Mouse (Mus musculus): Measurements from ENCODE around the gene Kcna6.

Gene Kcna6

DNA sequence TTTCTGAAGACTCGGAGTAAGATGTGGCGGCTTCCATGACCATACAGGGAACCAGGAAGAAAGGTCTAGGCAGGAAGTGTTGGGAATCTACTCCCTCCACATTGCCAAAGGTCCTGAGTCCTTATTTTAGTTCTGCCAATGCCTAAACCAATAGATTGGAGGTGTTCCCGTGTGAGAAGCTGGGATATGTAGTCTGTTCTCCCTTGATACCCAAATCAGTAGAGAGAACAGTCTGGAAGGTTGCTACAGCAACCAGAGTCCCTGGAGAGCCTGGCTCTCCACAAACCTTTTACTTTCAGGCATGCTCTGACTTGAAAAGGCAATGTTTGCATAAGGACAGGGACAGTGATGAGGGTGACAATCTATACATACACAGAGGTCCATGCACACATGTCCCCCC, 4.7 kb downstream of the Kcna6 start:
- peak; percentile 65 for DNase-seq (ENCODE audit: low read depth, low spot score)

DNA sequence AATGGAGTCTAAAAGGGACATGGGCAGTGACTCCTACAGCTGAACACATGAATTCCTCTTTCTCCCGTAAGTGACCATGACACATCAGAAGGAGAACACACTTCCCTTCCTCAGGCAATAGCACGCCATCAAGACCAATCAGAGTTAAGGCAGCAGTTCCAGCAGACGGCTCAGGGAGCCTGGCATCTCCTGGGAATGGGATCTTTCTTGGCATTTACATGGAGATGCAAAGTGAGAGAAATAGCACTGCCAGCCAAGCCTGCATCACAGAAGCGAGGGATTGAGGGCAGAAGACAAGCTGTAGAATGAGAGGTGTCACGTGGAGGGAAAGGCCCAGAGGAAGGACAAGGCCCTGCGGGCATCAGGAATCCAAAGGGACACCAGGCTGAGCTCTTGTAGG, 7.8 kb downstream of the Kcna6 start:
- DNase-seq (ENCODE audit: low read depth, low spot score): peak; percentile 69

DNA sequence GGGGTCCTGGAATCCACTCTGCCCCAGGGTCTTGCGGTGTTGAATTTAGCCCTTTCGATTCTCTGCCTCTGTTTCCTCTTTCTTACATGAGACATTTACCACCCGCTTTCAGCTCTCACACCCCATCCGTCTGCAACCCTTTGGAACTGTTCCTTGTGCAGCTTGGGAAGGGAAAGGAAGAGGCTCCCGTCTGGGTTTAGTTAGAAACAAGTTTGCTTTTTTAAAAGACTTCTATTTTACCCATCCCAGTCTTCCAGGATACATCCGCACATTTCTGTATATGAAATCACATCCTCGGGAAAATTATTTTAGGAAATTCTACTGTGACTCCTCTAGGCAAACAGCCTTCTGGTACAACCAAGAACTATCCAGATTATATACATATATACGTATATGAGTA, 11.7 kb downstream of the Kcna6 start:
- DNase-seq (ENCODE audit: low read depth, low spot score): peak; percentile 42

DNA sequence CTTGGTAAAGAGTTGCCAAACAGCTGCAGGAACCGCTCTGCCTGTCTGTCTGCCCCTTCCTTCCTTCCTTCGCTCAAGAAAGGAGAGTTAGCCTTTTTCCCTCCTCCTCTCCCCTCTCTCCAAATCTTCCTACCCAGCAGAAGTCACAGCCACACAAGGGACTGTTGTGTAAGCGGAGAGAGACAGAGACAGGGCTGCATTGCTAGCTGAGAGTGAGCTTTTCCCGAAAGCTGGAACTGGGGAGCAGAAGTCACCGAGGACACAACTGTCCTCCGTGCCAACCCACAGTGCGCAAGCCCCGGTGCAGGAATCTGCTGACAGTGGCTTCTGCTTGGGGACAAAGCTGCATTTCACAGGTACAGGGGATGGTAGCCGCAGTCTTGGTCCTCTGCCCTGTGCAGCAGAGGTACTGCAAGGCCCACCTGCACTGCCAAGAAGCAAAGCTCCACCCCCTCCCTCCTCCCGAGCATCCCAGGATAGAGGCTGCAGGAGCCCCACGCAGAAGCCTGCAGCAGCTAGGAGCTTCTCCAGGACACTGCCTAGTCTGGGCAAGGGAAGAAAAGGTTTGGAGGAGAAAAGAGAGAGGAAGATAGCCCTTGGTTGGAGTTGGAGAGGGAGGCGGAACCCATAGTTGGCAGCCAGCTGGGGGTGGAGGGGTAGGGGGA, 21.9 kb downstream of the Kcna6 start:
- DNase-seq (ENCODE audit: low read depth, low spot score): peak; percentile 73

DNA sequence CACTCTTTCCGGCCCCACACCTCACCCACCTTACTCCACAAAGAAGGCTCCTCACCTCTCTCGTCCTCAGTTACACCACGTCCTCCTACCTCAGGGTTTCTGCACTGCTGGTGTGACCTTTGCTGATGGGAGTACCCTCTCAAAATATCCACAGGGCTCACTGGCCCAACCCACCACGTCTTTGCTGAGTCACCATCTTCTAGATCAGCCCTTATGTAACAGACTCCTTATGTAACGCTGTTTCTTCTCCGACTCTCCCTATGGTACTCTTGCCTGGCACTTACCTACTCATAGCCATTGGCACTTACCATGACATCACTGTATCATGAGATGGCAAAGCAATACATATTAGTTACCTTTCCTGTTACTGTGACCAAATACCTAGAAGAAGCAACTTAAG, 27.9 kb downstream of the Kcna6 start:
- DNase-seq (ENCODE audit: low read depth, low spot score): peak; percentile 82

DNA sequence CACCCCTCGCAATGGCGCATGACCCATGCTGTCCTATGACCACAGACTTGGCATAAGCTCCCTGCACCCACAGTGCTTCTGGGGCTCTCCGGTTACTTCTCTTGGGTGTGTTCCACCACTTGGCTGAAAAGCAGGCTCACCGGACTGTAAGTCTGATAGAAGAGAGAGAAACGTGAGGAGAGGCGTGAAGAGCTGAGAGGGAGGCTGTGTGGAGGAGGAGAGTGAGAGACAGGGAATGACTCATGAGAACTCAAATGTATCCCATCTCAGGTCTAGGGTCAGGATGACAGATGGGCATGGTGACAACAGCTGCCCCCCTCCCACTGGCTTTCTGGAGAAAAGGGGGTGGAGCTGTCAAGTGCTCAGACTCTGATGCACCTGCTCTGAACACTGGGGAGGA, 34.5 kb downstream of the Kcna6 start:
- peak; percentile 88 for DNase-seq (ENCODE audit: low read depth, low spot score)

DNA sequence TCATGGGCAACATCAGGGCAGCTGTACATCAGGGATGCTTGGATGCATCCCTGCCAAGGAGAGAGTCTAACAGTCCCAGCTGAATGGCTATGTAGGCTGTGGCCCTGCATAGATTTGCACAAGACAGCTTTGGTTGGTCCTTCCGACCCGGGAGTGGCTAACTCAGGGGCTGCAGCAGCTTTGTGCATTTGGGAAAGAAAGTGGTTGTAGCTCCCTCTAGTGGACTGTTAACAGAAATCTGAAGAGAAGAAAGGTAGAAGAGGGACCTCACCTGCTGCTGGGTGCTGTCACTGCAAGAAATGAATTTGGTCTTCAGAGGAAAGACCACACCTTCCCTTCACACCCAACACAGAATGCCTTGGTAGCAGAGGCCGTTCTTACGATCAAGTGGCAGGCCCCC, 36.0 kb downstream of the Kcna6 start:
- DNase-seq (ENCODE audit: low read depth, low spot score): peak; percentile 87

DNA sequence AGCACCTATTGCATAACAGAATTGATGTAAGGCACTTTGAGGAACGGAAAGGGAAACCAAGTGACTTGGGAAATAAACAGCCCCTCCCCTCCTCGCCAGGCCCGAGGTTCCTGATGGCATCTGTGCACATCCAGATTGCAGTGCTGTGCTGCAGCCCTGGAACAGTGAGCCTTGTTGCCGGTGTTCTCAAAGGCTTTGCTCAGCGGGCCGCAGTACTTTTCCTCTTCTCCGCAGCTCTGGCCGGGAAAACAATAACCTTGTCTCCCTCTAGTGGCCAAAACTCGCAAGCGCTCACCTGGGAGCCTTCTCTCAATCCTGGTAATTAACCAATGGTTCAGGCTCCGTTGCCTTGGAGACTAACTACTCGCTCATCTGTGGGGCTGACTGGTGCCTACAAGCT, 38.4 kb downstream of the Kcna6 start:
- DNase-seq (ENCODE audit: low read depth, low spot score): peak; percentile 97

DNA sequence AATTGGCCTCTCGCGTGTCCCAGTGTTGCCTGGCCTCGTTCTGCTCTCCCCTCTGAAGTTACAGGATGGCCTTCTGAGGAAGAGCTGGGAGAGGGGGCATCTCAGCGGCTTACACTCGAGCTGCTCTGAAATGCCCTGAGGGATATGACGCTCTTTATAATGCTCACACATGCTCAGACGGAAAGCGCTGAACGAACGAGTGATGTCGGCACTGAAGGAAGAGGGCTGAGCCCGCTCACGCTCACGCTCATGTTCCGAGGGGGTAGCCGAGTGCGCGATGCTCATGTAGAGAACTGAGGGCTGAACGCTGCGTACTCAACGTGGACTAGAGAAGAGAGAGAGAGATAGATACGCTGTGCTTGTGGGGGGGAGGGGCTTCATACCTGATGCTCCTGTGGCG, 39.3 kb downstream of the Kcna6 start:
- peak; percentile 53 for DNase-seq (ENCODE audit: low read depth, low spot score)

DNA sequence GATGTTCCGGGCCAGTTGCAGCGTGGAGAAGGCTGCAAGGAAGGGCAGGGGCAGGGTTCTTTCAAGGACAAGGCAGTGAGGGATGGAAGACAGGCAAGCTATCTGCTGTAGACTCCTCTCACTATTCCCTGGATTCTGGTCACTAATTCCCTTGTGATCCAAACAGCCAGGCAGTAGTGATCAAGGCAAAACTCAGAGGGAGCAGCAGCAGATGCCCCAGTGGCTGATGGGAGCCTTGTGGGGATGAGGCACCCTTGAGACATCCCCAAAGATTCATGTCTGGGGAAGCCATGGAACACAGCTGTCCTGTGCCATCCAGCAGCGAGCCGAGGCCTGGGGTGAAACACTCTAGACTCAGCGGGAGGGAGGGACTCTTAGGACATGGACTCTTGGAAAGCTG, 40.5 kb downstream of the Kcna6 start:
- no peak for DNase-seq (ENCODE audit: low read depth, low spot score)

DNA sequence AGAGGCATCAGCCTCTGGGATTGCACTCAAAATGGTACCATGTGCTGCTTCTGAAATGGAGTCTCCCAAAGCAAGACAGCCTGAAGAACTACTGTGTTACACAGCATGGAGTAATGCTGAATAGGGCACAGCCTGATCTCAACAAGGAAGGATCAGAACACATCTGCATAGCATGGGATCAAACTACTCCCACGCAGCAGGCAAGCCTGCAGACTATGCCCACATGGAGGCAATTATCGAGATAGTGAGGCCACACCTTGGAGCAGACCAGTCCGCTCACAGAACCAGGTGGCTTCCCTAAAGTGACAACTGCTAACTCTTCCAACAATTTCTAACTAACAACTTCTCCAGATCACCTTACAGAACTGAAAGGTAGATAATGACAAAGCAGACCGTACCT, 53.4 kb downstream of the Kcna6 start:
- no peak for DNase-seq (ENCODE audit: low read depth, low spot score)

DNA sequence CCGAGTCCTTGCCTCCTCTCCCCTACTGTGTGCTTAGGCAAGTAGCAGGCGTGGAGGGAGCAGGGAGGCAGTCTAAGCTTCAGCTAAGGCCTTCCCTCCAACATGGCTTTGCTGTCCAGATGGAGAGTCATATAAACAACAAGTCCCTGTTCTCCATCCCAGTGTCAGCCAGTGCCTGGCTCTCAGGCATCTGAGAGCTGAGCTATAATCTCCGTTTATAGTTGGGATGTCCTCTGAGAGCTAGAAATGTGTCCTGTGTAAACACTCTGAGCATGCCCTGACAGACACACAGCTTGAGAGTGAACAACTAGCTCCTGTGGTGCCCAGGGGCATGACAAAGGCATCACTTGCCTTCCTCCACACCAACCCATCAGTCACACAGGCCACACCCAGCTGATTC, 55.3 kb downstream of the Kcna6 start:
- peak; percentile 81 for DNase-seq (ENCODE audit: low read depth, low spot score)

DNA sequence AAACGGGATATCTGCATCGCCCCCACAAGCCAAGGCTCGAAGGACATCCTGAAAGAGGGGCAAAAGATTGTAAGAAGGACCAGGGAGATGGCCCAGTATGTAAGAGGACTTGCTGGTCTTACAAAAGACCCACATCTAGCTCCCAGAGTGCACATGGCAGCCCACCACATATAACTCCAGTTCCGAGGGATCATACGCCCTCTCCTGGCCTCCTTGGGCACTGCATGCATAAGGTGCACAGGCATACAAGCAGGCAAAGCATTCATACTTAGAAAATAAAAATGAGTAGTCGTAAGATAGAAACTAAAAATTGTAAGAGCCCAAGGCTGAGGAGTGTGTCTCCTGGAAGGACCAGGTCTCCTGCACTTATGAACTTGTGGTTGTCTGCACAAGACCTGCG, 61.5 kb downstream of the Kcna6 start:
- DNase-seq (ENCODE audit: low read depth, low spot score): no peak

DNA sequence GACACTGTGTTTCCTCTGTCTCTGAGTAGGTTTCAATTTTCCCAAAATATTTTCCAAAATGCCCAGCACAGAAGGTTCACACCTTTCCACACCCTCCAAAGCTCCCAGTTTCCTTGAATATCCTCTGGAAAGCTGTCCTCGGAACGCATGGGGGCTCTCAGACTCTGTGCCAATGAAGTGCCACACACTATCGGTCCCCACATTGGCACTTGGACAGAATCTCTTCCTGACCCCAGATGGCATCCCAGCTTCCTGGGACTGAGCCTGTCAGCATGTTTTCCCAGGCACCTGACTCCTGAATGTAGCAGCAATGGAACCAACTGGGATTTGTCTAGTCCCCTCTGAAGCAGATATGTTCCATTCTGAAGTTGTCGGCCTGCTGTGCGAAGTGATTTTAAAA, 73.5 kb downstream of the Kcna6 start:
- peak; percentile 89 for DNase-seq (ENCODE audit: low read depth, low spot score)

DNA sequence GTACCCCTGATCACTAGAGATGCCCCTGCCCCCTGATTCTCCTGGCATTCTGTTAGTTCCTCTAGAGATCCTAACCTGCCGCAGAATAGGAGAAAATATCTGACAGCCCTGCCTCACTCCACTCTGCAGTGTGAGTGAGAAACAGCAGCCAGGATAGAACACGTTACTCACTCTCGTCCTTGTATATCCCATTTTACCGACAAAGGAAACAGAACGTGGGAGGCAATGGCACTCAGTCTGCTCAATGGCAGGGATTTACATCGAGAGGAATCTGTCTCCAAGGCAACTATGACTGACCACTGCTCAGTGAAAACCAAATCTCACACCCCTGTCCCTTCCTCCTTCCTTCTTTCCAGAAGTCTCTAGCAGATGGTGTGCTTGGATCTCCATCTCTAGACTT, 74.4 kb downstream of the Kcna6 start:
- DNase-seq (ENCODE audit: low read depth, low spot score): peak; percentile 72

DNA sequence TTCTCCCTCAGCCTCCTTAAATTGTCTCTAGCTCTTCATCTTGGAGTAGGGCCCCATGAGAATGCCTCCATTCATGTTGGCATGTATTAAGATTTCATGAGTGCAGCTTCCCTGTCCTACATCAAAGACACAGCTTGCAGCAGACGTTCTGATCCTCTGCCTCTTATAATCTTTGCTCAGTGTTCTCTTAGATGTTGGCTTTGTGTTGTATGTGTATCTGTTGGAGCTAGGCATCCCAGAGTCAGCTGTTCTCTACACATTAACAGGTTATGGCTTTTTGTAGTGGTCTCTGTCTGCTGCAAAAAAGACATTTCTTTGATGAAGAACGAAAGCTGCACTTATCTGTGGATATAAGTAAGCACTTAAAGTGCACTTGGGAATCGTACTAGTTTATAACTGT, 75.9 kb downstream of the Kcna6 start:
- DNase-seq (ENCODE audit: low read depth, low spot score): no peak
